In genomic region chr11:115780141-115781070, GRCm38 (mm10) we compare ENCODE assay signal across 8 mouse cellular contexts. TPM values are rescaled to one million over a fixed set of nuclear protein-coding genes. Genes with fewer than 3 reads are reported as not detected.
DNase-seq lines count a peak whose midpoint lies in the region; ATAC-seq lines count a peak whose summit lies in the region.

No protein-coding gene starts in this region.

- H3K9ac ChIP-seq in lung, embryonic 16.5 days (ENCODE audit: low read length): no peak overlapping the region
- H3K9ac ChIP-seq in forebrain, embryonic 15.5 days (replicated peaks): peak overlapping the region; percentile 33
- peak overlapping the region; percentile 69 for H3K9ac ChIP-seq in liver, embryonic 12.5 days

- H3K9me3 ChIP-seq in lung, embryonic 16.5 days (ENCODE audit: control insufficient read depth, low read length): no peaks in the 10 kb centered on the region
- H3K9me3 ChIP-seq in forebrain, embryonic 15.5 days: no peaks in the 10 kb centered on the region
- no peaks in the 10 kb centered on the region for H3K9me3 ChIP-seq in liver, embryonic 12.5 days (replicated peaks)

- ATAC-seq in lung, embryonic 16.5 days (ENCODE audit: low read depth): no peak
- peak; percentile 70 for ATAC-seq in forebrain, embryonic 15.5 days (replicated peaks)
- ATAC-seq in liver, embryonic 12.5 days: no peak

- WGBS in lung, embryonic 16.5 days: 41% methylated on average over 20 of the region's 20 CpGs
- WGBS in forebrain, embryonic 15.5 days: 6% methylated on average over 20 of the region's 20 CpGs
- WGBS in liver, embryonic 12.5 days (ENCODE audit: insufficient replicate concordance): 39% methylated on average over 20 of the region's 20 CpGs

- H3K4me2 ChIP-seq in lung, embryonic 16.5 days (ENCODE audit: low read depth, low read length): no peak overlapping the region
- H3K4me2 ChIP-seq in forebrain, embryonic 15.5 days (replicated peaks): peak overlapping the region; percentile 36
- peak overlapping the region; percentile 78 for H3K4me2 ChIP-seq in liver, embryonic 12.5 days

- no peak overlapping the region for H3K4me3 ChIP-seq in lung, embryonic 16.5 days (ENCODE audit: low read length)
- peak overlapping the region; percentile 26 for H3K4me3 ChIP-seq in forebrain, embryonic 15.5 days
- 0 out of 2 replicates have a peak overlapping the region, but pooled peaks have one; percentile 44 for H3K4me3 ChIP-seq in liver, embryonic 12.5 days

- peaks cover 36% of the 10 kb centered on the region for H3K4me1 ChIP-seq in lung, embryonic 16.5 days (replicated peaks; ENCODE audit: control insufficient read depth, insufficient read depth, low read length)
- peaks cover 44% of the 10 kb centered on the region for H3K4me1 ChIP-seq in forebrain, embryonic 15.5 days
- H3K4me1 ChIP-seq in liver, embryonic 12.5 days: peaks cover 80% of the 10 kb centered on the region

- H3K27me3 ChIP-seq in lung, embryonic 16.5 days (ENCODE audit: control insufficient read depth, insufficient read depth, low read depth, low read length): no peaks in the 10 kb centered on the region
- no peaks in the 10 kb centered on the region for H3K27me3 ChIP-seq in forebrain, embryonic 15.5 days
- no peaks in the 10 kb centered on the region for H3K27me3 ChIP-seq in liver, embryonic 12.5 days (replicated peaks)

- H3K27ac ChIP-seq in lung, embryonic 16.5 days (ENCODE audit: low read length): peak overlapping the region; percentile 96
- peak overlapping the region; percentile 85 for H3K27ac ChIP-seq in forebrain, embryonic 15.5 days (replicated peaks)
- peak overlapping the region; percentile 98 for H3K27ac ChIP-seq in liver, embryonic 12.5 days

- 0 out of 2 replicates have a peak, but pooled peaks cover 2% of the 10 kb centered on the region for H3K36me3 ChIP-seq in lung, embryonic 16.5 days (ENCODE audit: control insufficient read depth, insufficient read depth, low read length)
- no peaks in the 10 kb centered on the region for H3K36me3 ChIP-seq in forebrain, embryonic 15.5 days
- peaks cover 17% of the 10 kb centered on the region; the same call in 1 of the 2 replicates for H3K36me3 ChIP-seq in liver, embryonic 12.5 days

- DNase-seq in lung, postnatal 14 days: no peak
- DNase-seq in kidney, postnatal 10 days: peak; percentile 70
- DNase-seq in right cerebral cortex, postnatal 14 days: peak; percentile 55
- no peak for DNase-seq in spleen, adult 18-20 months
- no peak for DNase-seq in cerebellum, postnatal 4 days (ENCODE audit: low spot score in 2 of 2)

RNA-seq across cellular contexts. Expression of gene Tmem94, which starts 15.2 kb away (rescaled TPM):
- polyA plus RNA-seq in lung, embryonic 16.5 days (2015; fragmentation: Nextera tagmentation; extraction: Ambion mirVana): 28.2 and 29.1 TPM in 2 replicates
- 27.6 and 29.8 TPM in 2 replicates for polyA plus RNA-seq in forebrain, embryonic 15.5 days (2015; fragmentation: Nextera tagmentation; extraction: Ambion mirVana)
- 16.9 and 17.0 TPM in 2 replicates for polyA plus RNA-seq in liver, embryonic 12.5 days (2016; fragmentation: Nextera tagmentation; extraction: Ambion mirVana)

RNA-seq across cellular contexts. Expression of gene Caskin2, which starts 33.0 kb away (rescaled TPM):
- polyA plus RNA-seq in lung, embryonic 16.5 days (2015; fragmentation: Nextera tagmentation; extraction: Ambion mirVana): 21.6 and 22.0 TPM in 2 replicates
- polyA plus RNA-seq in forebrain, embryonic 15.5 days (2015; fragmentation: Nextera tagmentation; extraction: Ambion mirVana): 7.8 and 7.9 TPM in 2 replicates
- 8.3 and 9.2 TPM in 2 replicates for polyA plus RNA-seq in liver, embryonic 12.5 days (2016; fragmentation: Nextera tagmentation; extraction: Ambion mirVana)

RNA-seq across cellular contexts. Expression of gene Tsen54, which starts 34.1 kb away (rescaled TPM):
- 36.9 and 38.1 TPM in 2 replicates for polyA plus RNA-seq in lung, embryonic 16.5 days (2015; fragmentation: Nextera tagmentation; extraction: Ambion mirVana)
- 24.2 and 25.9 TPM in 2 replicates for polyA plus RNA-seq in forebrain, embryonic 15.5 days (2015; fragmentation: Nextera tagmentation; extraction: Ambion mirVana)
- 23.5 and 25.6 TPM in 2 replicates for polyA plus RNA-seq in liver, embryonic 12.5 days (2016; fragmentation: Nextera tagmentation; extraction: Ambion mirVana)

RNA-seq across cellular contexts. Expression of gene Llgl2, which starts 43.4 kb away (rescaled TPM):
- polyA plus RNA-seq in lung, embryonic 16.5 days (2015; fragmentation: Nextera tagmentation; extraction: Ambion mirVana): 45.0 and 58.7 TPM in 2 replicates
- polyA plus RNA-seq in forebrain, embryonic 15.5 days (2015; fragmentation: Nextera tagmentation; extraction: Ambion mirVana): 1.0 and 1.1 TPM in 2 replicates
- 13.4 and 14.3 TPM in 2 replicates for polyA plus RNA-seq in liver, embryonic 12.5 days (2016; fragmentation: Nextera tagmentation; extraction: Ambion mirVana)

Comparison
In these comparisons a context has a peak if more than half of its experiments do, and no peak if none do; other contexts are left out.
1. DNase-seq: peak in kidney, postnatal 10 days (single experiment) and right cerebral cortex, postnatal 14 days (single experiment); none in lung, postnatal 14 days (single experiment), spleen, adult 18-20 months (0 of 2) and cerebellum, postnatal 4 days (0 of 2).
2. Peak in every context shown above with its lines, with median percentiles within 50 percentile points of each other: H3K27ac ChIP-seq.